Mouse (Mus musculus): ENCODE results near the gene Gm4981. TPM values are rescaled to one million over a fixed set of nuclear protein-coding genes. Genes with fewer than 3 reads are reported as not detected.
"Not testable (repeated sequence)": the region's sequence is repeated elsewhere in the genome, so short reads cannot be mapped to it uniquely, and the experiment has no call there.

The Gm4981 gene
- not detected in 2 replicates for polyA plus RNA-seq (2015; fragmentation: Nextera tagmentation; extraction: Ambion mirVana)

GRCm38 (mm10) chr10:58236613-58237012 is at the start of gene Gm4981:
Gene Gm4981 (minus strand): TSS chr10:58236701.
- Histone ChIP-seq H3K9me3 (peaks cover 23% of the 10 kb centered on the region), H3K27ac (no peak within 1 kb of the TSS), H3K9ac (no peak within 1 kb of the TSS), H3K36me3 (no peaks in the 10 kb centered on the region), H3K4me1 (replicated peaks) (no peaks in the 10 kb centered on the region), H3K4me3 (no peak within 1 kb of the TSS), H3K27me3 (no peaks in the 10 kb centered on the region), H3K4me2 (no peak within 1 kb of the TSS)
- 88% methylated on average over 10 of the region's 10 CpGs for WGBS
- no peak for ATAC-seq (ENCODE audit: low FRiP score)

GRCm38 (mm10) chr10:58282238-58282637 is 45.7 kb upstream of the Gm4981 start:
- no peak overlapping the region for H3K27ac ChIP-seq
- H3K36me3 ChIP-seq = peaks cover 74% of the 10 kb centered on the region

GRCm38 (mm10) chr10:58258466-58258865 is 22.0 kb upstream of the Gm4981 start:
- H3K9ac ChIP-seq = no peak overlapping the region
- no peak overlapping the region for H3K4me2 ChIP-seq
- no peak overlapping the region for H3K4me3 ChIP-seq
- ATAC-seq (ENCODE audit: low FRiP score) = no peak
- H3K9me3 ChIP-seq = no peaks in the 10 kb centered on the region
- H3K27me3 ChIP-seq = no peaks in the 10 kb centered on the region
- WGBS = 84% methylated on average over 5 of the region's 5 CpGs
- peaks cover 44% of the 10 kb centered on the region for H3K36me3 ChIP-seq
- peaks cover 17% of the 10 kb centered on the region for H3K4me1 ChIP-seq (replicated peaks)
- no peak overlapping the region for H3K27ac ChIP-seq

More at GRCm38 (mm10) chr10:58282238-58282637, 45.7 kb upstream of the Gm4981 start:
- no peaks in the 10 kb centered on the region for H3K9me3 ChIP-seq
- H3K4me3 ChIP-seq = no peak overlapping the region
- H3K4me2 ChIP-seq = no peak overlapping the region
- H3K9ac ChIP-seq = no peak overlapping the region
- H3K4me1 ChIP-seq (replicated peaks) = no peaks in the 10 kb centered on the region
- H3K27me3 ChIP-seq = no peaks in the 10 kb centered on the region
- WGBS = 96% methylated on average over 7 of the region's 7 CpGs
- ATAC-seq (ENCODE audit: low FRiP score) = no peak

GRCm38 (mm10) chr10:58255954-58256353 is 19.5 kb upstream of the Gm4981 start:
- Histone ChIP-seq H3K9ac (peak overlapping the region; percentile 85), H3K27me3 (no peaks in the 10 kb centered on the region), H3K4me1 (replicated peaks) (peaks cover 17% of the 10 kb centered on the region), H3K27ac (peak overlapping the region; percentile 90; the same call in 1 of the 2 replicates), H3K4me3 (peak overlapping the region; percentile 87), H3K9me3 (no peaks in the 10 kb centered on the region), H3K36me3 (peaks cover 26% of the 10 kb centered on the region), H3K4me2 (peak overlapping the region; percentile 60)
- 10% methylated on average over 4 of the region's 4 CpGs for WGBS
- ATAC-seq (ENCODE audit: low FRiP score) = no peak

GRCm38 (mm10) chr10:58255213-58255892 is 18.9 kb upstream of the Gm4981 start, which contains the start of gene Gcc2:
Gene Gcc2 (plus strand): TSS chr10:58255497.
- Histone ChIP-seq H3K27ac (peak within 1 kb of the TSS; percentile 90), H3K9me3 (no peaks in the 10 kb centered on the region), H3K9ac (peak within 1 kb of the TSS; percentile 85), H3K4me1 (replicated peaks) (peaks cover 17% of the 10 kb centered on the region), H3K4me2 (peak within 1 kb of the TSS; percentile 60), H3K27me3 (no peaks in the 10 kb centered on the region), H3K36me3 (peaks cover 22% of the 10 kb centered on the region), H3K4me3 (peak within 1 kb of the TSS; percentile 87)
- WGBS = under 1% methylated on average over 57 of the region's 58 CpGs
- ATAC-seq (ENCODE audit: low FRiP score) = peak; percentile 100

- Histone ChIP-seq H3K4me2 (peak overlapping the region; percentile 60), H3K9ac (peak overlapping the region; percentile 85), H3K27ac (0 out of 2 replicates have a peak overlapping the region, but pooled peaks have one; percentile 12), H3K4me3 (peak overlapping the region; percentile 87), H3K4me1 (replicated peaks) (peaks cover 17% of the 10 kb centered on the region), H3K9me3 (no peaks in the 10 kb centered on the region), H3K36me3 (peaks cover 15% of the 10 kb centered on the region), H3K27me3 (no peaks in the 10 kb centered on the region)
- 36% methylated on average over 6 of the region's 6 CpGs for WGBS
- ATAC-seq (ENCODE audit: low FRiP score) = peak; percentile 52
Observed at GRCm38 (mm10) chr10:58254635-58255175, 18.2 kb upstream of the Gm4981 start.

GRCm38 (mm10) chr10:58249535-58249934 is 13.0 kb upstream of the Gm4981 start:
- H3K4me2 ChIP-seq = no peak overlapping the region
- H3K27me3 ChIP-seq = no peaks in the 10 kb centered on the region
- H3K9me3 ChIP-seq = no peaks in the 10 kb centered on the region
- H3K36me3 ChIP-seq = no peaks in the 10 kb centered on the region
- H3K4me1 ChIP-seq (replicated peaks) = peaks cover 4% of the 10 kb centered on the region
- no peak overlapping the region for H3K9ac ChIP-seq
- no peak overlapping the region for H3K4me3 ChIP-seq
- 26% methylated on average over 1 of the region's 1 CpGs for WGBS
- ATAC-seq (ENCODE audit: low FRiP score) = no peak
- no peak overlapping the region for H3K27ac ChIP-seq

- not testable (repeated sequence) for H3K4me1 ChIP-seq (replicated peaks); H3K36me3 ChIP-seq; H3K27ac ChIP-seq; H3K9ac ChIP-seq; H3K4me3 ChIP-seq; H3K27me3 ChIP-seq; H3K4me2 ChIP-seq
- WGBS = 85% methylated on average over 8 of the region's 8 CpGs
- peak; percentile 83 for ATAC-seq (ENCODE audit: low FRiP score)
- H3K9me3 ChIP-seq = peaks cover 10% of the 10 kb centered on the region
Observed at GRCm38 (mm10) chr10:58238984-58239740, 2.7 kb upstream of the Gm4981 start.

GRCm38 (mm10) chr10:58234985-58235384 is 1.5 kb downstream of the Gm4981 start:
- not testable (repeated sequence) for H3K27me3 ChIP-seq; H3K36me3 ChIP-seq; H3K4me1 ChIP-seq (replicated peaks); H3K27ac ChIP-seq; H3K4me2 ChIP-seq; ATAC-seq (ENCODE audit: low FRiP score); H3K4me3 ChIP-seq; H3K9ac ChIP-seq
- H3K9me3 ChIP-seq = peaks cover 26% of the 10 kb centered on the region
- WGBS = 83% methylated on average over 4 of the region's 4 CpGs

GRCm38 (mm10) chr10:58233740-58234121 is 2.8 kb downstream of the Gm4981 start:
- H3K36me3 ChIP-seq; H3K4me2 ChIP-seq; H3K9ac ChIP-seq; ATAC-seq (ENCODE audit: low FRiP score); H3K4me1 ChIP-seq (replicated peaks); H3K27me3 ChIP-seq; H3K27ac ChIP-seq; H3K4me3 ChIP-seq: not testable (repeated sequence)
- peaks cover 20% of the 10 kb centered on the region for H3K9me3 ChIP-seq

GRCm38 (mm10) chr10:58233054-58233739 is 3.3 kb downstream of the Gm4981 start:
- not testable (repeated sequence) for H3K9ac ChIP-seq; H3K27me3 ChIP-seq; H3K4me3 ChIP-seq; H3K27ac ChIP-seq; H3K4me1 ChIP-seq (replicated peaks); H3K36me3 ChIP-seq; H3K4me2 ChIP-seq
- WGBS = 78% methylated on average over 10 of the region's 10 CpGs
- peaks cover 20% of the 10 kb centered on the region for H3K9me3 ChIP-seq
- ATAC-seq (ENCODE audit: low FRiP score) = peak; percentile 49

- not testable (repeated sequence) for H3K4me3 ChIP-seq; H3K27ac ChIP-seq; H3K4me1 ChIP-seq (replicated peaks); H3K27me3 ChIP-seq; H3K9ac ChIP-seq; H3K36me3 ChIP-seq; H3K4me2 ChIP-seq
- H3K9me3 ChIP-seq = peaks cover 18% of the 10 kb centered on the region
- ATAC-seq (ENCODE audit: low FRiP score) = peak; percentile 62
- WGBS = 83% methylated on average over 8 of the region's 8 CpGs
Observed at GRCm38 (mm10) chr10:58232641-58232969, 3.9 kb downstream of the Gm4981 start, which contains the start of gene Duxf3. Gene Duxf3 (minus strand): TSS chr10:58232675.
